ENCODE assay signal across 23 mouse cellular contexts in the genomic region with DNA sequence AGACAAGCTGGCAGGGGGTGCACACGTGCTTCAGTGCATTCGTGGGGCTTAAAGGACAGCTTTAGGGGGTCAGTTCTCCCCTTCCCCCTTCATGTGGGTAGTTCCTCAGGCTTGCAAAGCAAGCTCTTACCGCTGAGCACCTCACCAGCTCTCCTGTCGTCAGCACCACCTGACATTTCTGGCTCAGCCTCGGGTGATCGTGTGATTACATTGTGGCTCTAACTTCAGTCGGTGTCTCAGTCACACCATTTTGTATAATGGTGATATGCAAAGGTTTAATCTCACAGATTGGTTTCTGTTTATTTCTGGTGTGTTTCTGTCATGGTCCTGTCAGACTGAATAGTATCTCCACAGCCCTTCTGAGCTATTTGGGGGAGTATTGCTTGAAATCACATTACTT. TPM values are rescaled to one million over a fixed set of nuclear protein-coding genes. Genes with fewer than 3 reads are reported as not detected.
A peak's percentile ranks its signal among the peaks of the same experiment; 100 is the strongest.
DNase-seq lines count a peak whose midpoint lies in the region; ATAC-seq and TF ChIP-seq lines count a peak whose summit lies in the region.
"Had no signal": no experiment of that assay in that cellular context is flagged by ENCODE, and none has a peak within 500 bp of the region (broad histone marks: within the 10 kb centered on the region; RNA-seq: fewer than 3 reads in every experiment).

No protein-coding gene starts in this region.

- H3K27ac ChIP-seq in cerebellum, adult 2 months (ENCODE audit: insufficient read depth, low read length), result peak overlapping the region; percentile 38
- peak overlapping the region; percentile 87 for H3K27ac ChIP-seq in heart, embryonic 13.5 days (replicated peaks)
- peak overlapping the region; percentile 94 for H3K27ac ChIP-seq in heart, postnatal 0 days (ENCODE audit: low read depth)
- H3K27ac ChIP-seq: embryonic facial prominence, embryonic 10.5 days; forebrain, embryonic 13.5 days; hindbrain, embryonic 10.5 days; hindbrain, embryonic 14.5 days had no signal

- ATAC-seq in heart, embryonic 13.5 days (ENCODE audit: extremely low read depth, insufficient number of reproducible peaks, low FRiP score, low TSS enrichment), result no peak
- ATAC-seq in heart, postnatal 0 days (ENCODE audit: insufficient read depth, low read depth), result no peak
- ATAC-seq in CD4-positive, CD25-positive, alpha-beta regulatory T cell, adult 4 months, result peak; percentile 20
- ATAC-seq: forebrain, embryonic 13.5 days; forebrain, postnatal 0 days; intestine, embryonic 16.5 days had no signal

- no peak for DNase-seq in cerebellum, adult 2 months
- DNase-seq in cerebellum, adult 18-20 months, result no peak
- no peak for DNase-seq in heart, adult 9 months (ENCODE audit: low spot score in 2 of 2)
- DNase-seq in heart, postnatal 0 days (ENCODE audit: low spot score), result no peak
- no peak for DNase-seq in heart, adult 18-20 months
- no peak for DNase-seq in frontal cortex, postnatal 25 days (ENCODE audit: low spot score in 2 of 2)
- DNase-seq: adrenal gland, postnatal 10 days; B cell, adult 2 months; cerebellum, adult 11-12 months; forebrain, postnatal 0 days; gastrocnemius, adult 2 months; gastrocnemius, postnatal 25 days; kidney, adult 8-10 months had no signal

- H3K9ac ChIP-seq in heart, embryonic 13.5 days, result peak overlapping the region; percentile 33; the same call in 1 of the 2 replicates
- no peak overlapping the region for H3K9ac ChIP-seq in heart, postnatal 0 days (replicated peaks; ENCODE audit: low read depth, low read length)
- H3K9ac ChIP-seq: forebrain, embryonic 13.5 days; forebrain, postnatal 0 days; hindbrain, embryonic 14.5 days had no signal

- H3K9me3 ChIP-seq in heart, embryonic 13.5 days, result no peaks in the 10 kb centered on the region
- no peaks in the 10 kb centered on the region for H3K9me3 ChIP-seq in heart, postnatal 0 days (replicated peaks; ENCODE audit: control insufficient read depth, low read length)
- H3K9me3 ChIP-seq: embryonic facial prominence, embryonic 10.5 days; forebrain, embryonic 13.5 days; hindbrain, embryonic 10.5 days had no signal

- H3K4me3 ChIP-seq in cerebellum, adult 2 months (replicated peaks; ENCODE audit: insufficient read depth, low read depth, low read length), result no peak overlapping the region
- H3K4me3 ChIP-seq in heart, embryonic 13.5 days, result no peak overlapping the region
- no peak overlapping the region for H3K4me3 ChIP-seq in heart, postnatal 0 days (ENCODE audit: low read depth, low read length)
- H3K4me3 ChIP-seq: embryonic facial prominence, embryonic 10.5 days; forebrain, embryonic 13.5 days; gastrocnemius, adult 2 months; hindbrain, embryonic 10.5 days had no signal

- H3K4me2 ChIP-seq in heart, embryonic 13.5 days, result no peak overlapping the region
- H3K4me2 ChIP-seq in heart, postnatal 0 days (ENCODE audit: low read depth, low read length), result no peak overlapping the region
- H3K4me2 ChIP-seq: forebrain, embryonic 13.5 days; hindbrain, embryonic 14.5 days had no signal

- H3K27me3 ChIP-seq in cerebellum, adult 2 months (ENCODE audit: control insufficient read depth, insufficient read depth, low read length), result no peaks in the 10 kb centered on the region
- no peaks in the 10 kb centered on the region for H3K27me3 ChIP-seq in heart, embryonic 13.5 days (replicated peaks)
- H3K27me3 ChIP-seq in heart, postnatal 0 days (ENCODE audit: control insufficient read depth, insufficient read depth, low read length), result no peaks in the 10 kb centered on the region
- H3K27me3 ChIP-seq: forebrain, embryonic 13.5 days had no signal

- no peak for TF ChIP-seq EP300 in heart, postnatal 0 days (IDR thresholded peaks at IDR 0.05; ENCODE audit: low read depth)

- WGBS in cerebellum, adult 2 months, result 16% methylated on average over 7 of the region's 7 CpGs
- 52% methylated on average over 7 of the region's 7 CpGs for whole genome bisulfite sequencing in heart, embryonic 13.5 days
- 46% methylated on average over 7 of the region's 7 CpGs for WGBS in heart, postnatal 0 days

- peaks cover 16% of the 10 kb centered on the region for H3K4me1 ChIP-seq in cerebellum, adult 2 months (ENCODE audit: control insufficient read depth, insufficient read depth, low read length)
- peaks cover 69% of the 10 kb centered on the region for H3K4me1 ChIP-seq in heart, embryonic 13.5 days
- peaks cover 29% of the 10 kb centered on the region for H3K4me1 ChIP-seq in heart, postnatal 0 days (ENCODE audit: control insufficient read depth, insufficient read depth)
- H3K4me1 ChIP-seq: embryonic facial prominence, embryonic 10.5 days; forebrain, embryonic 13.5 days; hindbrain, embryonic 10.5 days had no signal

- H3K36me3 ChIP-seq in heart, embryonic 13.5 days, result peaks cover 71% of the 10 kb centered on the region
- peaks cover 63% of the 10 kb centered on the region for H3K36me3 ChIP-seq in heart, postnatal 0 days (replicated peaks; ENCODE audit: control insufficient read depth, insufficient read depth, low read length)

- TF ChIP-seq CTCF in cerebellum, adult 2 months (IDR thresholded peaks at IDR 0.05; ENCODE audit: borderline replicate concordance, insufficient read depth, low read depth, low read length), result no peak
- no peak for TF ChIP-seq CTCF in heart, postnatal 0 days (IDR thresholded peaks at IDR 0.05; ENCODE audit: low read depth)

- TF ChIP-seq POLR2A in cerebellum, adult 2 months (IDR thresholded peaks at IDR 0.05; ENCODE audit: borderline replicate concordance, insufficient read depth, low read length), result no peak

RNA-seq across cellular contexts. Expression of a gene that starts 29.4 kb away (rescaled TPM):
- polyA plus RNA-seq in cerebellum, adult 2 months (2012; rRNA removed), result 2.7 and 3.0 TPM in 2 replicates
- polyA plus RNA-seq in heart, embryonic 13.5 days (2015; fragmentation: Nextera tagmentation; extraction: Ambion mirVana), result 11.2 and 68.6 TPM in 2 replicates
- total RNA-seq in heart, postnatal 0 days (2014; rRNA removed; ENCODE audit: low replicate concordance), result 0.62 TPM in 1 of 2 replicates, not detected in the other
- polyA plus RNA-seq in heart, postnatal 0 days (2015; fragmentation: Nextera tagmentation; extraction: Ambion mirVana), result 1.0 and 1.8 TPM in 2 replicates
- not detected for total RNA-seq in heart, adult 18-20 months (2021)
- polyA plus RNA-seq in CD4-positive, CD25-positive, alpha-beta regulatory T cell, adult 4 months (2017; shearing (Covaris generic)), result not detected
- total RNA-seq: gastrocnemius, adult 2 months; gastrocnemius, postnatal 25 days; granulocyte monocyte progenitor cell, adult 5-6 weeks had no signal

RNA-seq across cellular contexts. Expression of a gene that starts 36.5 kb away (rescaled TPM):
- 0.57 and 0.88 TPM in 2 replicates for polyA plus RNA-seq in cerebellum, adult 2 months (2012; rRNA removed)
- not detected in 2 replicates for polyA plus RNA-seq in heart, embryonic 13.5 days (2015; fragmentation: Nextera tagmentation; extraction: Ambion mirVana)
- not detected in 2 replicates for total RNA-seq in heart, postnatal 0 days (2014; rRNA removed; ENCODE audit: low replicate concordance)
- polyA plus RNA-seq in heart, postnatal 0 days (2015; fragmentation: Nextera tagmentation; extraction: Ambion mirVana), result not detected in 2 replicates
- total RNA-seq in heart, adult 18-20 months (2021), result 1 to 10 TPM in 1 of 2 experiments, not detected in 1; 1.2 TPM
- not detected for polyA plus RNA-seq in CD4-positive, CD25-positive, alpha-beta regulatory T cell, adult 4 months (2017; shearing (Covaris generic))
- total RNA-seq: forebrain, postnatal 0 days; gastrocnemius, adult 2 months; granulocyte monocyte progenitor cell, adult 5-6 weeks; MEL had no signal
- polyA plus RNA-seq: embryonic facial prominence, embryonic 10.5 days; embryonic facial prominence, embryonic 14.5 days; forebrain, embryonic 13.5 days; hindbrain, embryonic 10.5 days; hindbrain, embryonic 14.5 days had no signal

RNA-seq across cellular contexts. Expression of a gene that starts 41.6 kb away (rescaled TPM):
- polyA plus RNA-seq in cerebellum, adult 2 months (2012; rRNA removed), result 0.16 and 0.28 TPM in 2 replicates
- polyA plus RNA-seq in heart, embryonic 13.5 days (2015; fragmentation: Nextera tagmentation; extraction: Ambion mirVana), result not detected in 2 replicates
- 0.89 and 6.6 TPM in 2 replicates for total RNA-seq in heart, postnatal 0 days (2014; rRNA removed; ENCODE audit: low replicate concordance)
- polyA plus RNA-seq in heart, postnatal 0 days (2015; fragmentation: Nextera tagmentation; extraction: Ambion mirVana), result not detected in 2 replicates
- total RNA-seq in heart, adult 18-20 months (2021), result not detected
- not detected for polyA plus RNA-seq in CD4-positive, CD25-positive, alpha-beta regulatory T cell, adult 4 months (2017; shearing (Covaris generic))
- total RNA-seq: forebrain, postnatal 0 days; gastrocnemius, adult 2 months; gastrocnemius, postnatal 25 days; granulocyte monocyte progenitor cell, adult 5-6 weeks; MEL had no signal
- polyA plus RNA-seq: embryonic facial prominence, embryonic 10.5 days; forebrain, postnatal 0 days; hindbrain, embryonic 10.5 days; hindbrain, embryonic 14.5 days had no signal

Comparison
In these comparisons a context has a peak if more than half of its experiments do, and no peak if none do; other contexts are left out.
1. H3K27ac ChIP-seq: peak in every context shown above with its lines; median percentile 94 in heart, postnatal 0 days; 87 in heart, embryonic 13.5 days; 38 in cerebellum, adult 2 months.